Mouse (Mus musculus) C2C12 (cell line): ENCODE measurements around the gene Klf5. TPM values are rescaled to one million over a fixed set of nuclear protein-coding genes. Genes with fewer than 3 reads are reported as not detected.

Experiments used
- H3K27me3 ChIP-seq: one replicate; pipeline ENCODE4 v1.6.1; 2011; ENCODE audit not compliant: control insufficient read depth, insufficient read depth, insufficient read length
- H3K36me3 ChIP-seq: one replicate; pipeline ENCODE4 v1.6.1; 2011; ENCODE audit not compliant: control insufficient read depth, insufficient read depth
- H3K4me3 ChIP-seq: one replicate; pipeline ENCODE4 v1.5.1; 2011; ENCODE audit warnings: mild to moderate bottlenecking, control low read depth; ENCODE audit not compliant: poor library complexity, insufficient read depth, severe bottlenecking
- H3K79me2 ChIP-seq: one replicate; pipeline ENCODE4 v1.6.1; 2011; ENCODE audit not compliant: control insufficient read depth, insufficient read depth
- H3K79me3 ChIP-seq: one replicate; pipeline ENCODE4 v1.6.1; 2011; ENCODE audit warnings: low read depth, control low read depth
- H3ac ChIP-seq: one replicate; pipeline ENCODE3; 2011; ENCODE audit warnings: low read depth; ENCODE audit not compliant: control insufficient read depth, insufficient read length
- CEBPB ChIP-seq: IDR thresholded peaks from one replicate; pipeline ENCODE4 v1.6.1; 2011; ENCODE audit warnings: low read depth, mild to moderate bottlenecking, control low read depth, moderate library complexity
- CTCF ChIP-seq: IDR thresholded peaks from one replicate; pipeline ENCODE4 v1.5.1; 2011; ENCODE audit not compliant: control insufficient read depth, insufficient read depth, insufficient read length
- FOSL1 ChIP-seq: IDR thresholded peaks from one replicate; pipeline ENCODE4 v1.8.0; 2011; ENCODE audit warnings: mild to moderate bottlenecking, low read length; ENCODE audit not compliant: poor library complexity, insufficient read depth, severe bottlenecking
- MAX ChIP-seq: IDR thresholded peaks from one replicate; pipeline ENCODE4 v1.6.1; 2011; ENCODE audit warnings: mild to moderate bottlenecking, control low read depth
- MYOD1 ChIP-seq: IDR thresholded peaks from one replicate; pipeline ENCODE4 v1.6.1; 2011; ENCODE audit warnings: low read depth; ENCODE audit not compliant: control insufficient read depth, insufficient read length
- MYOG ChIP-seq: IDR thresholded peaks from one replicate; pipeline ENCODE4 v1.6.1; 2011; ENCODE audit not compliant: control insufficient read depth, insufficient read length; ENCODE audit errors: extremely low read depth
- USF1 ChIP-seq: IDR thresholded peaks from one replicate; pipeline ENCODE4 v1.6.1; 2011; ENCODE audit warnings: low read depth, mild to moderate bottlenecking, control low read depth, moderate library complexity
- polyA plus RNA-seq: library from polyadenylated mRNA; unstranded; fragments of >200 nt; fragmentation: generic; extraction: Trizol; gene quantifications from one replicate; pipeline ENCODE4 v1.2.1, GENCODE M21; 2012; ENCODE audit warnings: missing spikeins

The Klf5 gene
- polyA plus RNA-seq, 1 experiment, result 26.7 TPM

DNA sequence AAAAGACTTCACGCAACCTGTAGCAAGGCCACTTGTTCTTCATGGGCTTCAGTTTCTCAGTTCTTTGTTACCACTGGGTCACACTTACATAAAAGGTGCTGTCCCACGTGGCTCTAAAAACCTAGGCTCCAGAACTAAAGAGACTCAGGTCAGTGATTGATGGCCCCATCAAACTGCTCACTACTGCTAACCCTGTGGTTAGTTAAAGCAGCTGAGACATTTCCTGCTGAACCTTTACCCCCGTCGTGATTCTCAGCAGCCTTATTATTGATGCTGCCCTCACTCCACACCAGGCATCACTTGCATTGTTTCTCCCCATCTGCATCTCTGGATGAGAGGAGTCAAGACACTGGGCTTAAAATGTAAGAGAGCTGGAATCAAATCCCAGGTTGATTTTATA, 22.7 kb upstream of the Klf5 start:
- H3K79me2 ChIP-seq, result no peaks in the 10 kb centered on the region
- no peak for TF ChIP-seq MYOG
- no peak for TF ChIP-seq CEBPB
- no peak for TF ChIP-seq CTCF
- no peak for TF ChIP-seq MYOD1
- TF ChIP-seq USF1, result no peak
- no peak for TF ChIP-seq MAX
- no peak for TF ChIP-seq FOSL1
- H3K4me3 ChIP-seq, result no peak overlapping the region
- no peaks in the 10 kb centered on the region for H3K27me3 ChIP-seq
- no peaks in the 10 kb centered on the region for H3K36me3 ChIP-seq
- no peak overlapping the region for H3ac ChIP-seq
- no peaks in the 10 kb centered on the region for H3K79me3 ChIP-seq

DNA sequence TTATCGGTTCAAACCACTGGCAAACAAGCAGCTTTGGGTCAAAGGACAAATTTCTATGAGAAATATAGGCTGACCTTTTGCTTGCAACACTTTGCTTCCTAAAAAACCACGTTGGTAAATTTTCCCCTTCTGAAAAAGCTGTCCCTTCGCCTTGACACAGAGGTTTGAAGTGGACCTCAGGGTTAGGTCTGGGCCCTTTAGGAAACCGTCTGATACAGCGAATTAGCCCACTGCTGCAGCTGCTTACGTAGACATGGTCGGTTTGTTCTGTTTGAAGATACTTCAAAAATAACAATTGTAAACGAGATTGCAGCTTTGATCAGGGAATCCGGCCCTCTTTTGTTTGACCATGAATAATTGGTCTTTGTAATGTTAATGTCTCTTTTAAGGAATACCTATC, 20.2 kb upstream of the Klf5 start:
- Histone ChIP-seq H3K36me3 (no peaks in the 10 kb centered on the region), H3K27me3 (no peaks in the 10 kb centered on the region), H3K79me2 (no peaks in the 10 kb centered on the region), H3ac (no peak overlapping the region), H3K79me3 (no peaks in the 10 kb centered on the region), H3K4me3 (no peak overlapping the region)
- no peak for TF ChIP-seq USF1
- no peak for TF ChIP-seq MYOG
- no peak for TF ChIP-seq MYOD1
- TF ChIP-seq FOSL1, result no peak
- no peak for TF ChIP-seq CEBPB
- no peak for TF ChIP-seq MAX
- TF ChIP-seq CTCF, result no peak

DNA sequence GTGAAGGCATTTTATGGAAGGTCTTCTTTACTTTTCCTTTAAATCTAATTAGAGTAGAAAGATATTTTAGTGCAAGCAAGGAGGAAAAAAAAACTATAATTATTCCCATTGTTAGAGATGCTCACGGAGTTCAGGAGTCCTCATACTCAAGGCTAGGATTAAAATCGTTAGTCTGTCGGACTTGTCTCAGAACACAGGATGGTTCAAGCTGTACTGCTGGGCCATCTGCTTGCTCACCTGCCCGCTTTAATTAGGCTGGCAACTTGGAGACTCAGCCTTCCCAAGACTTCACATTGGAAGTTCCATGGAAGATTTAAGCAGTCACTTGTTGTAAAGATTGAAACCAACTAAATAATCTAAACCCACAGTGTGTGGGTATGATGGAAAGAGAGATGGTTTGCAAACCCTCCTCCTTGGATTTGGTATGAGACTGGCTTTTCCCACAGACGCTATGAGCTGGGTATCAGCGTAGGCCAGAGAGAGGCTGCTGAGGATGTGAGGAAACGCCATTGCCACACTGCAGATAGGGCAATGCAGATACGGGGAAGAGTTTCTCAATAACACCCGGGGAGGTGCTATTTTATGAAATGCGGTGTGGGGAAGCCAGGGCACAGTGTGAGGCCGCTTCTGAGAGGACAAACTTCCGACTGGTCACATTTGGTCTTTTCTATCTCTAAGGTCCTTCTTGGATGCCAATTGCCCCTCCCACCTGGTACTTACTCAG, 19.6 kb upstream of the Klf5 start:
- H3K4me3 ChIP-seq, result no peak overlapping the region
- H3K27me3 ChIP-seq, result no peaks in the 10 kb centered on the region
- H3ac ChIP-seq, result no peak overlapping the region
- no peaks in the 10 kb centered on the region for H3K79me2 ChIP-seq
- no peaks in the 10 kb centered on the region for H3K36me3 ChIP-seq
- no peaks in the 10 kb centered on the region for H3K79me3 ChIP-seq
- TF ChIP-seq FOSL1 (no peak), USF1 (no peak), MAX (no peak), CTCF (no peak), CEBPB (no peak)

DNA sequence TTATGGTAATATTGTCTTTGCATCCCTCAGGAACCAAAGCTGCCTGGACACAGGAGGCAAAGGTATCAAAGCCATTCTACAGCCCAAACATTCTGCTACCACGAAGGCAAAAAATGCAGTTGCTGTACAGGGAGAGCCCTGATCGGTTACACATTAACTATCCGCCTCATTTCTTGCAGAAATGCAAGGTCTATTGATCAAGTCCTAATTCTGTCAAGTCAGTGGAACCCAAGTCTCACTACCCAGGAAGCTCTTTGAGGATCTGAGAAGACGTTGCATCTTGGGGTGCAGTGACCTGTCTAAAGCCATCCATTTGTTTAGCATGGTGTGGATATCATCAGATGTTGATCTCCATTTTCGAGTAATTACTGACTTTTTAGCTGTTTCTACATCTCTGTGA, 18.1 kb upstream of the Klf5 start:
- no peaks in the 10 kb centered on the region for H3K79me2 ChIP-seq
- TF ChIP-seq MAX (no peak), CTCF (no peak), MYOD1 (no peak), FOSL1 (no peak), CEBPB (no peak)

DNA sequence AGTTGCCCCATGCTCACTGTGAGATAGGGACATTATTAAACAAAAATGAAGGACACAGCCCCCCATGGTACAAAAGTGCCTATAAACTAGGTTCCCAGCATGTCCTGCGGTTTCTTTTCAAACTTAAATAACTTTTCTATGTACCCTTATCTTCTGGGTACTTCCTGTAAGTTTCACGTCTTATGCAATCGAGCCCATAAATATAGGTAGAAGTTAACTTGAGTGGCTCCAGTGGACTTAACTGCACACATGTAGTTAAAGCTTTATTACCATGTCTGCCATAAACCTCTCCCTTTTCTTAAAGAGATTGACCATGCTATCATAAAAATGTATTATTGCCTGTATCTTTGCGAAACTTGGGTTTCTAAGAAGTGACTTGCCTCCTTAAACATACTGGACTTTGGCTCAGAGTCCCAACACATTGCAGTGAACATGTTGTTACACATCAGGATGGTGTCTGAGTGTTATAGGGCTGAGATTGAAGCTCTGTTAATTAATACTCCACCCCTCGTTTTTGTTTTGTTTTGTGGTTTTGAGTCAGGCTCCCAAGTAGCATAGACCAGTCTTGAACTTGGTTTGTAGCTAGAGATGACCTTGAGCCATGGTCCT, 17.6 kb upstream of the Klf5 start:
- TF ChIP-seq CEBPB (no peak), CTCF (no peak), USF1 (no peak), MYOD1 (no peak)
- H3ac ChIP-seq, result no peak overlapping the region
- no peaks in the 10 kb centered on the region for H3K36me3 ChIP-seq

More for the DNA sequence above, 18.1 kb upstream of the Klf5 start:
- Histone ChIP-seq H3K79me3 (no peaks in the 10 kb centered on the region), H3ac (no peak overlapping the region), H3K36me3 (no peaks in the 10 kb centered on the region), H3K27me3 (no peaks in the 10 kb centered on the region), H3K4me3 (no peak overlapping the region)

DNA sequence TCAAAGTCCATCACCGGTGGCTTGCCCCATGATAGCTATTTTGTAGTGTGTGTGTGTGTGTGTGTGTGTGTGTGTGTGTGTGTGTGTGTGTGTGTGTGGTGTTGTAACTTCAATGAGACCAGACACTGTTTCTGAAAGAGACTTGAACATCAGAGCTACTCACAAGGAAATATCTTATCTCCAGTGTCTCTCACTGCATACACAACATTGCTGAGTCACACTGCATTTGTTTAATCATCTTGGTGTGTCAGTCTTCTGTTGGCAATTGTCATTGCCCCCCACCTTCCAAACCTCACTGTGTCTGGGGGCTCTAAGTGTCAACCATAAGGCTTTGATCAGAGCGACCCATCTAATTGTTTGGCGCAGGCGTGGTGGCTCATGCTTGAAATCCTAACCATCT, 13.0 kb upstream of the Klf5 start:
- Histone ChIP-seq H3K27me3 (no peaks in the 10 kb centered on the region), H3K79me3 (no peaks in the 10 kb centered on the region), H3ac (no peak overlapping the region), H3K36me3 (no peaks in the 10 kb centered on the region), H3K4me3 (no peak overlapping the region), H3K79me2 (no peaks in the 10 kb centered on the region)
- TF ChIP-seq MAX (no peak), CTCF (no peak), MYOG (no peak), MYOD1 (no peak), USF1 (no peak), FOSL1 (no peak), CEBPB (no peak)

More for the DNA sequence above, 17.6 kb upstream of the Klf5 start:
- H3K4me3 ChIP-seq, result no peak overlapping the region
- no peaks in the 10 kb centered on the region for H3K79me2 ChIP-seq
- H3K79me3 ChIP-seq, result no peaks in the 10 kb centered on the region
- H3K27me3 ChIP-seq, result no peaks in the 10 kb centered on the region
